Mouse (Mus musculus) lung, postnatal 25 days (tissue): Measurements from ENCODE around the gene Fam155a.

Experiments
- DNase-seq: peaks from one replicate; pipeline ENCODE4 v3.0.0; 2022; ENCODE audit warnings: low spot score

Gene Fam155a

DNA sequence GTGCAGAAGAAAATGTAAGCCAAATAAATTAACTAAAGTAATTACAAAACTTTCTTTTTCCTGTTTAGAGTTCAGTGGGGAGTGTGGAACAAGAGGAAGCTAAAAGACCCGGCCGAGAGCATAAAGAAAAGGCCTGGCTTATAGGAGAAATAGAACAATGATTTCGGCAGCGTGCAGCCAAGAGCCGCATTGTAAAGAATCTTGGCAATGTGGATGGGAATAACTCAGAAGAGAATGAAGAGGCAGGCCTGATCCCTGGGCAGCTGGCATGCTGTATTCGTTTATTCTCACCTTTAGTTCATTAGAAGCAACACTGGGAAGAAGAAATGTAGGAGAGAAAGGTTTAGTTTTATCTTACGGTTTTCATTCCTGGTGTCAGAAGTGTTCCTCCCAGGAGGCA, 594.0 kb downstream of the Fam155a start:
- no peak for DNase-seq

DNA sequence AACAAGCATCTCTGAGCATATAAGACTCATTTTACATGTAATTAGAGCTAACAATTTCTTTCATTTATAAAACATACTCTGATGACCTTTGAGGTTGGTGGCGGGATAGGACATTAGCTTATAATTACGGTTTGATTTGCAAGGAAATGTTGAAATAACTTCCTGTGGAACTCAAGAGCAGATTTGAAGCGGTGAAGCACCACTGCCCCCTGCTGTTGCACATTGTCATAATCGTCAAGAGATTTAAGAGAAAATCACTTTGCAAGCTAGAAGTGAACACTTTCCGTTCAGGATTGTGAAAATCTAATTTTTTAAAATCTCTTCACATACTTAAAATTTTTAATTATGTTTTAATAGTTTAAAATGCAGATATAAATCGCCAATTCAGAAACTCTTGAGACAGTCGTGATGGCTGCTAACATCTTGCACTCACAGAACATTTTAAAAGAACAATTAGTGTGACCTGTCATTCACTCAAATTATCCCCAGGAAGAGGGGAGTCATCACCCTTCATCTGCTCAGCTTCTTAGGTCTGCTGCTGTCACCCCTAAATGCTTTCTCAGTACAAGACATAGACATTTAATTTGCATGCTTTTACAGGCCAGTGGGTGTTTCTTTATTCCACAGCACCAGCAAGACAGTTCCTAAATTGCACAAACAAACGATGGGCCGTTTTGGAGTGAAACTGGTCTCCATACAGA, 595.9 kb downstream of the Fam155a start:
- DNase-seq, result peak; percentile 52

DNA sequence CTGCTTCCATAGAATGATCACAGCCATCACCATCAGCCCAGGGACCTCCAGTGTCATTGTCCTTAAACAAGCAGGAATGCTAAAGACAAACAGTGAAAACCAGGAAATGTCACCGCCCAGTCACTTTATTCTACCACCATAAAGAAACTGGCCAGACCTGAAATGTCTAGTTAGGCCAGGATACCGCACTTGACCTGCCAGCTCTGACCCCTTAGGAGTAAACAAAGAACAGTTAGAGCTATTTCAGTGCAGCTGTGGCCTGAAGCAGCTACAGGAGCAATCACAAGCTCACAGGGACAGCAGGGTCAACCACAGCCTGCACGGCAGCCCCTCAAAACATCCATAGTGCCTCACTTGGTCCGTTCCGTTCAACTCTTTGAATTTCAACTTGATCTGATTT, 599.1 kb downstream of the Fam155a start:
- peak; percentile 56 for DNase-seq

DNA sequence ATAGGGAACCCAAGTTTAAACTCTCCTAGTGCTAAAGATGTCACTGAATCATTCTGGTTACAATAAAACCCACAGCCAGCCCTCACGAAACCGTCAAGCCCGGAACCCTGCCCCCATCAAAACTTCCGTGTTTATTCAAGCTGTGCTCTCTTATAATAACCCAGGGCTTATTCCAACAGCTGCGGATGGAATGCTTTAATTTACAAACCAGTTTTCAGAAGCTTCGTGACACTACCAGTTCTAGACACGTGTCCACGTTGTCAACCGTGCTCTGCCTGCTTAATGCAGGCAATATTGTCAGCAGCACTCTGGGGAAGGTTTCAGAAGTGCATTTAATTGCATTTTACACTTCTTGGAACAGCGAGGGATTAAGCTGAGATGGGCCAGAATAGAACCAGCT, 603.0 kb downstream of the Fam155a start:
- peak; percentile 35 for DNase-seq

DNA sequence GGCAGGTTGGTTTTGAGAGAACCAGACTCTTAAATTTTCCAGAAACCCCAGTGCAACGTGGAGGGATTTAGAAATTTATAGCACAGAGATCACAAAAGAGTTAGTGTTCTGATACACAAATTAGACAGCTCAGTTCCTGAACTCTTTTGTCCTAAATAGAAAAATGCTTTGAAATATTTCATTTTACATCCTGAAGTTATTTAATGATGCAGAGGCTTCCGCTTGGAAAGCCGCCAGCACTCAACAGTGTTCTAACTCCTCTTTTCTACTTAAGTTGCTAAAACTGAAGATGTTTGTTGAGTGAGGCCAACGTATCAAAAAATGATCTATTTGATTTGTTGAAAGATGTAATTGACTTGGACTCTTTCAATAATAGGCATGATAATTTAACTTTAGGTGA, 609.4 kb downstream of the Fam155a start:
- no peak for DNase-seq

DNA sequence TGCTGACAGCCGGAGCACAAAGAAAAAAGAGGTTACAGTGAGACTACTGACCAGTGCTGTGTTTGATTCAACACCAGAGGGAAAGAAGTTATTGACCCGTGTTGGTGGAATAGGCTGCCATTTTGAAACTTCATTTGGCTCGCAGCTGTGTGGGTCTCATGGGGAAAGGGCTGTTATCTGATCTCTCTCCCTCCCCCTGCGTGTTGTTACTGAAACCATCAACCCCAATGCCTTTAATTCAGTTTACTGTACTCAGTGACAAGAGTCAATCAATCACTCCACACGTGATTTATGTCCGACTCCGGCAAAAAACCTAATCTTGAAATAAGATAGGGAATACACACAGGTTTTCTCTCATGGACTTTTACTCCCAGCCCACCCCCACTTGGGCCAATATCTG, 611.6 kb downstream of the Fam155a start:
- no peak for DNase-seq

DNA sequence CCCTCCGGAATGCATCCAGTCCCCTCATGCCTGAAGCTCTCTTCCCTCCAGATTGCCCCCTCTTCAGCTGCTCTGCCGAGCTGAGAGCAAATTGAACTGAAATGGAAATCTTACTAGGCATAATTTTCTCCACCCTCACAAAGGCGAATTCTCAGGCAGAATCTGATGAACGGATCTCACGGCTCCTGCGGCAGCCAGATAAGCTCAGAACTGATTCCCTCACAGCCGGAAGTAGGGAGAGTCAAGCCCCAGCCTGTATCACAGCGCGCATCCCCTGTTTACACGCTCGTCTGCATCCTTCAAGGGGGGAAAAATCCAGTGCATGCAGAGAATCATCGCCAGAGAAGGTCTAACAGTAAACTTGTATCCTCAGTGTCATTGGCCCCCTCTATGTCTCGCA, 612.3 kb downstream of the Fam155a start:
- DNase-seq, result no peak

DNA sequence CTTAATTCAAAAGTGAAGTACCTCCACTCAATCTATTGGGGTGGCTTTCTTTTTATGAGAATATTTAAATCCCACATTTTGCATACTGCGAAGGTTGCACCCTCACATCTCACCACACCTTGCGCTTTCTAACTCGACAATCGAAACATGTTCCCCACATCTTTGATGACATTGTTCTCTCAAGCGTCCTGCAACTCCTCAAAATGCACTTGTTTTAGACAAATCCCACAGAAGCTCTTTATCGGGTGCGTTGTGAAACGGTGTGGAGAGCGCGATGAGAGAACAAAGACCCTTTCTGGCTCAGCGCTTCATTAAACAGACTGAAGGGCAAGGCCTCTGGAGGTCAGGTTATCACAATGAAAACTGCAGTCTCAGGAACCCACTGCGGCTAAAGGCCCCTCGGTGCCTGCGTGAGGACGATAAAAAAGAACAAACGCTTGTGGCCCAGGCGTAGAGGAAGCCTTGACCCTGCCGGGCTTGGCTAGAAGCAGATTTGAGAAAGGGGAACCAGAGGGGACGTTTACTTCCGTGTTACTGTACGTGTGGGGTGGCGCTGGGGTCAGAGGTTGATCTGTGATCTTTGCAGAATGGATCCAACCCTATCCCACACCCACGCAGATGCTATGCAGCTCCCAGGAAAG, 613.7 kb downstream of the Fam155a start:
- no peak for DNase-seq
